Mouse (Mus musculus): Measurements from ENCODE around the gene Il15ra.

DNA sequence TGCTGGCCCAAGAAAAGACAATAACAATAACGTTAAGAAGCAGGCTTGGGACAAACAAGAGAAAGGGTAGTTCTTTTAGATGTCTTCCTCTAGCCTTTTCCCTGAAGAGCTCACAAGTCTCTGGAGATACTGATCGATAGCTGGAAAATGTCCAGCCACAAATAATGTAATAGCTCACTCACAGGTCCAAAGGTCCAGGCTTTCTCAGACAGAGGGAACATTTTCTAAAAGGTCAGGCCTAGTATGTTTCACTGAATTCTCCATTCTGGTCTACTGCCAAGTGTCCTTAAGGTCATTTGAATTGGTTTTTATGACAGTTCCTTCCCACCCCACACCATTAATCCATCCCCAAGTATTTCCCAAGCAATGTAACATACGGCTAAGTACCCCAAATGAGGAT, 7.9 kb downstream of the Il15ra start:
- no peak for TF ChIP-seq CTCF (IDR thresholded peaks at IDR 0.05; ENCODE audit: control insufficient read depth, insufficient read depth, insufficient read length)
- no peak for TF ChIP-seq MAX (IDR thresholded peaks at IDR 0.05)
